Mouse (Mus musculus) cerebellum, adult 11 months (tissue): ENCODE results near the gene Dnajc15.

Experiments
- DNase-seq: peaks from one replicate; pipeline ENCODE4 v3.0.0; 2022

The Dnajc15 gene

DNA sequence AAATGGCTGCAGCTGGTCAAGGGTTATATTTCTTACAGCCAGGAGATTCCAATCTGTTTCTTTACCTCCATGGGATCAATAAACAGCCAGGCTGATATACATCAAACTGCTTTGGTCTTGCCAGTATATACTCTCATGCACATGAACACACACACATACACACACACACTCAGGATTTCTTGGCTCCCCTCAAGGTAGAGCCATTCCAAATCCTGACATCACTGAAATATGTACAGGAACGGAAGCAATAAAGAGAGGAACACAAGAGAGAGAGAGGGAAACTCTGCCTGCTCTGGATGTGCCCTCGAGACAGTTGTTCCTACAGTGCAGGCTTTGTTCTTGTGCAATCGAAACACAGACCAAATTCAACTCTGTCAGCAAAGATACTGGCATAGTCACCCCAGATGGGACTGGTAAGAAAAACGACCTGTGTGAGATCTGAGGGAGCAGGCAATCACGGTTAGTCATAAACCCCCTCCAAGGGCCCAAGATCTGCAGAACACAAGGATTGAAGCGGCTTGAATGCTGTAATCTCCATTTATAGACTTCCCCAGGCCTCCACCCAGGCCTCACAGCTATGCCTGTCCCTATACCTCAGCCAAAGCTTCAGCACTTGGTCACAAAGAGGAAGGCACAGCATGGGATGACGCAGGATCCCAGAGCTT, 80.5 kb downstream of the Dnajc15 start:
- DNase-seq = no peak

DNA sequence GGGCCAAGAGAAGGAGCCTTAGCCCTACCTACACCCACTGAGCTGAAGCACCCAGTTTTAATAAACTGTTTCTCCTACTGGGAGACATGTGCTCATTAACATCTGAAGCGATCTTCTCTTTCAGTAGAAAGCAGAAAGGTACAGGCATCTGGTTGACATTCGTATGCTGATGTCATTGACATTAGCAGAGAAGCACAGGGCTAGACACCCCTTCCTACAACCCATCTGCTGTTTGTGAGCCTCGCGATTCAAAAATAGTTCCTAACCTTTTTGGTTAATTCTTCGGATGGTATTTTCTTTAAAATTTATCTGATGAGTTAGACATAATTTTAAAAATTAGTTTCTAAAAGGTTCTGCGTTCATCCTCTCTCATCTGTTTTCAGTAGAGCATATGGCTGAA, 81.9 kb downstream of the Dnajc15 start:
- no peak for DNase-seq

DNA sequence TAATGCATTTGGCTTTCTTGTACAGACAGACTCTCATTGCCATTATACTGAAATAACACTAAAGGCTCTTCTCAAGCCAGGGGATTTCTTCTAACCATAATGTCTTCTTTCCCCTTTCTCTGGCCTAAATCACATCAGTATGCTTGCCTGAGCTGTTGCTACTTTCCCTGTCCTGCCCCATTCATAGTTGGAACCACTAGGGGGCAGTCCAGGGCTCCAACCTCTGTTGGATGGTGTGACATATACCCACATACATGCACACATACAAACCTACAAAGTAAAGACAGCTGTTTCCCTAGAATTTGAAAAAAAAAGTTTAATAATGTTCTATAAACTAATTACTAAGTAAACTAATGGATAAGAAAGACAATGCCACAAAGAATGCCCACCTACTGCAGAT, 91.7 kb downstream of the Dnajc15 start:
- DNase-seq = no peak

DNA sequence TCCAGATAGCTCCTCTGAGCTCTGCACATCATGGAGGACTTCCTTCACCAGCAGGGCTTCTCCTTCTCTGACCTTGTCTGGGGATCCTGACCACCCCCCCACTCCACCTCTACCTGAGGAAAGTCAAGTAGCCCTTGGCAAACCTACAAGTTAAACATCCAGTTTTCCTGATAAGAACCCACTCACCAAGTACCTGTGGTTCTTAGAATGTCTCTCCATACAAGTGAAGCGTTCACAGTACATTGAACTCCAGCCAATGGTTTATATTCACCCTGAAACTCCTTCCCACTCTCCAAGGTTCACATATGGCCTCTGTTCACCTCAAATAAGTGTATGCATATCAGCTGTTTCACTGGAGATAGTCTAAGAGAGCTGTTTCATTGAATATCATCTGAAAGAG, 97.6 kb downstream of the Dnajc15 start:
- no peak for DNase-seq

DNA sequence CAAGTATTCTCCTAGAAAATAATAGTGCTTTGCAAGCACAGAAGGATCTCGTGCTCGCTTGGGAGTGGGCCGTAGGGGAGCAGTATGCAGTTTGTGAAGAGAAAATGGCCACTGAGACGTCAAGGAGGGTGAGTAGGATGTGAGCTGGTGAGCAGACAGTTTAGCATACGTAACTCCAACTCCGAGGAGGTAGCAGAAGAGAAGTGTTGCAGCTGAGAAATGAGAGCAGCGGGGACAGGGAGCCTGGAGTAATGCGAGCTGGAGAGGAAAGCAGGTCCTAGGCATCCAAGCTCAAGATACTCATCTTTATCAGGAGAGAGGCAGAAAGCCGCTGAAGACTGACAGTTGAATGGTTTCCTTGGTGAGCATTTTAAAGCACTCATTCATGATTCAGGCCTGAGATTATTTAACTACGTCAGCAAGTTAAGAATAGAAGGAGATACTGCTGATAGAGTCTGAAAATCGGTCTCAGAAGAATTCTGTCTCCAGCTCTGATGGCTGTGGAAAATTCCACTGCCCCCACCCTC, 98.9 kb downstream of the Dnajc15 start:
- DNase-seq = no peak

DNA sequence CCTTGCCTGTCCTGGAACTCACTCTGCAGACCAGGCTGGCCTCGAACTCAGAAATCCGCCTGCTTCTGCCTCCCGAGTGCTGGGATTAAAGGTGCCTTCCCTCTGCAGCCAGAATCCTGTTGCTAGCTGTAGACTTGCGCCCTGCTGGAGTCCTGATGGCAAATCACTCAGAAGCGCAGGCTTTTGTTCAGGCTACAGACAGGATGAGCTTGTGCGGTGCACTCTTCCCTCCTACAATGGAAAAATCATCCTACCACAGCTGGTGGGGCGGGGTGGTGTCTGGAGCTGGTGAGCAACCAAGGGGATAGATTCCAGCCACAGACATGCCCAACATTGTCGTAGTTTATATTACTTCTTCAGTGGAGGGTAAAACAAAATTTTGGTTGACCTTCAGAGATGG, 101.6 kb downstream of the Dnajc15 start:
- DNase-seq = no peak

DNA sequence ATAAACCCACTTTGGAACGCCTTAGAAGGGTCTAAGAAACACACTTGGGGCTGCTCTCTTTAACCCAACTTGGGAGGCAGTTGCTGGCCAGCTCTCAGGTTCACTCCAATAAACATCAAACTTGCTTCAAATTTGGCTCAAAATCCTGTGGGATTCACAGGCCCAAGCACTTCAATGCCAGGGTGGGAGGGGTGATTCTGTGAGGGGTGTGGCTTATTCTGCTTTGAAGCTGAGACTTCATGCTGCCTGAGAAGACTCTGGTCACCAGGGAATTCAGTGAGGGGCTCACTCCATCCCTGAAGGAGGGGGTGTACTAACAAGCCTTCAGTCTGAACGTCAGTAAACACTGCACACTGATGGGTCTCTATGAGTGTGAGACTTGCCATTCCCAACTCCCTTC, 103.3 kb downstream of the Dnajc15 start:
- DNase-seq = no peak
